Mouse (Mus musculus) heart, embryonic 15.5 days (tissue): ENCODE measurements around the gene Slc22a13. TPM values are rescaled to one million over a fixed set of nuclear protein-coding genes. Genes with fewer than 3 reads are reported as not detected.

Experiments used
- ATAC-seq: fragments of 200-750 bp; cut with Nextera tagmentation; replicated peaks from 2 replicates; pipeline ENCODE4 v1.8.0; 2017; ENCODE audit warnings: low read depth, moderate TSS enrichment; ENCODE audit not compliant: insufficient number of reproducible peaks, insufficient read depth, low FRiP score
- H3K27ac ChIP-seq: fragments of 300-500 bp; sonication (generic); 2 replicates; pipeline ENCODE4 v1.5.1; 2015; ENCODE audit warnings: mild to moderate bottlenecking, inconsistent platforms
- H3K27me3 ChIP-seq: fragments of 300-500 bp; sonication (generic); 2 replicates; pipeline ENCODE4 v1.6.1; 2015; ENCODE audit warnings: inconsistent platforms
- H3K36me3 ChIP-seq: fragments of 300-500 bp; sonication (generic); 2 replicates; pipeline ENCODE4 v1.6.1; 2015; ENCODE audit warnings: mild to moderate bottlenecking, inconsistent platforms
- H3K4me1 ChIP-seq: fragments of 300-500 bp; sonication (generic); replicated peaks from 2 replicates; pipeline ENCODE4 v1.6.1; 2015; ENCODE audit warnings: inconsistent platforms
- H3K4me2 ChIP-seq: fragments of 300-500 bp; sonication (generic); 2 replicates; pipeline ENCODE4 v1.6.1; 2015; ENCODE audit warnings: inconsistent platforms, mild to moderate bottlenecking, moderate library complexity
- H3K4me3 ChIP-seq: fragments of 300-500 bp; sonication (generic); 2 replicates; pipeline ENCODE4 v1.5.1; 2015; ENCODE audit warnings: mild to moderate bottlenecking, inconsistent platforms
- H3K9ac ChIP-seq: fragments of 300-500 bp; sonication (generic); 2 replicates; pipeline ENCODE4 v1.6.1; 2015; ENCODE audit warnings: mild to moderate bottlenecking, inconsistent platforms
- H3K9me3 ChIP-seq: fragments of 300-500 bp; sonication (generic); replicated peaks from 2 replicates; pipeline ENCODE4 v1.6.1; 2016; ENCODE audit warnings: inconsistent platforms
- WGBS: fragments of 180-500 bp; shearing (Covaris S2); methylation state at CpG from one replicate; pipeline ENCODE4 v1.1.7; 2015; ENCODE audit warnings: mixed read lengths; 5-methylcytosine and 5-hydroxymethylcytosine counted together
- polyA plus RNA-seq: library from polyadenylated mRNA; unstranded; fragments of >200 nt; fragmentation: Nextera tagmentation; extraction: Ambion mirVana; gene quantifications from 2 replicates; pipeline ENCODE4 v1.2.1, GENCODE M21; 2015

Slc22a13 gene
- polyA plus RNA-seq, 1 experiment from 2014 or later, result not detected

DNA sequence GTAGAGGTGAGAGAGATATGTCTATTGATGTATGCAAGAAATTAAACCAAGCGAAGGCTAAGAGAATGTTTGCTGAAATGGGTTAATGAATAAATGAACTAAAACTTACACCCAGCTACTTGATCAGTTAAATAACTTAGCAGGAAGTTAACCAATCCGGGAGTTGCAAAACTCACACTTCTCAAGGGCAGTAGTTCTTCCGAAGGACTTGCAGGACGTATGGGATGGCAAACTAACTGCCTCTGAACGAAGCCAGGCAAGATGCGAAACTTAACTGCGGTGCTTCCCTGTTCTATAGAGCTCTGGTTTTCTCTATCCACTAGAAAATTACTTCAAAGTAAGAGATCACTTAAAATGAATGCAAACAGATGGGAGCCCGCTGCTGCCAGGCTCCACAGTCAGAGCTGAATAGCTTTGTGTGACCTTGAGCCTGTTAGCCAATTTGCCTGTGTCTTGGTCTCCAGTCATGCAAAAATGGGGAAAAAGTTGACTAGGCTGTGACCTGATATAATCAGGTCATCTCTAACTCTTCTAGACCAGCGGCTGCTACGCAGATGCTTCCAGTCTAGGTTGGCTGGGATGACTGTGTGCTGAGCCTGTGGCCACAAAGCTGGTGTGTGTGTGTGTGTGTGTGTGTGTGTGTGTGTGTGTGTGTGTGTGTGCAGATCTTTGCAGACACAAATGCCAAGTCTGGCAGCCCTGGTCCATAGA lies 9.6 kb downstream of the Slc22a13 start:
- Histone ChIP-seq H3K4me3 (no peak overlapping the region), H3K9me3 (0 out of 2 replicates have a peak, but pooled peaks cover 5% of the 10 kb centered on the region), H3K27me3 (no peaks in the 10 kb centered on the region), H3K36me3 (no peaks in the 10 kb centered on the region), H3K27ac (no peak overlapping the region), H3K9ac (no peak overlapping the region), H3K4me1 (no peaks in the 10 kb centered on the region), H3K4me2 (no peak overlapping the region)
- no peak for ATAC-seq
- 78% methylated on average over 10 of the region's 10 CpGs for WGBS

GRCm38 (mm10) chr9:119192202-119192990 lies 16.5 kb downstream of the Slc22a13 start:
- Histone ChIP-seq H3K27ac (no peak overlapping the region), H3K4me1 (no peaks in the 10 kb centered on the region), H3K27me3 (no peaks in the 10 kb centered on the region), H3K4me3 (no peak overlapping the region), H3K9me3 (no peaks in the 10 kb centered on the region), H3K9ac (no peak overlapping the region), H3K36me3 (no peaks in the 10 kb centered on the region), H3K4me2 (no peak overlapping the region)
- no peak for ATAC-seq
- 37% methylated on average over 11 of the region's 11 CpGs for WGBS

- H3K4me1 ChIP-seq, result 0 out of 2 replicates have a peak, but pooled peaks cover 11% of the 10 kb centered on the region
- no peaks in the 10 kb centered on the region for H3K27me3 ChIP-seq
- no peak overlapping the region for H3K9ac ChIP-seq
- WGBS, result 19% methylated on average over 3 of the region's 3 CpGs
- no peaks in the 10 kb centered on the region for H3K9me3 ChIP-seq
- no peak overlapping the region for H3K4me2 ChIP-seq
- H3K27ac ChIP-seq, result no peak overlapping the region
- H3K36me3 ChIP-seq, result no peaks in the 10 kb centered on the region
- ATAC-seq, result 0 out of 2 replicates have a peak, but pooled peaks have one; percentile 27
- no peak overlapping the region for H3K4me3 ChIP-seq
Observed at GRCm38 (mm10) chr9:119181241-119181728, 27.6 kb downstream of the Slc22a13 start.

- no peak overlapping the region for H3K4me3 ChIP-seq
- H3K36me3 ChIP-seq, result no peaks in the 10 kb centered on the region
- H3K9ac ChIP-seq, result no peak overlapping the region
- H3K9me3 ChIP-seq, result no peaks in the 10 kb centered on the region
- H3K27ac ChIP-seq, result no peak overlapping the region
- H3K4me1 ChIP-seq, result 0 out of 2 replicates have a peak, but pooled peaks cover 11% of the 10 kb centered on the region
- no peak for ATAC-seq
- H3K27me3 ChIP-seq, result no peaks in the 10 kb centered on the region
- 84% methylated on average over 11 of the region's 11 CpGs for WGBS
- H3K4me2 ChIP-seq, result no peak overlapping the region
Observed at GRCm38 (mm10) chr9:119179292-119179691, 29.6 kb downstream of the Slc22a13 start.

- Histone ChIP-seq H3K9ac (no peak overlapping the region), H3K36me3 (no peaks in the 10 kb centered on the region), H3K27ac (no peak overlapping the region), H3K9me3 (no peaks in the 10 kb centered on the region), H3K4me3 (no peak overlapping the region), H3K27me3 (no peaks in the 10 kb centered on the region), H3K4me1 (no peaks in the 10 kb centered on the region), H3K4me2 (no peak overlapping the region)
- ATAC-seq, result no peak
- 80% methylated on average over 2 of the region's 2 CpGs for WGBS
Observed at GRCm38 (mm10) chr9:119167608-119168007, 41.3 kb downstream of the Slc22a13 start.

DNA sequence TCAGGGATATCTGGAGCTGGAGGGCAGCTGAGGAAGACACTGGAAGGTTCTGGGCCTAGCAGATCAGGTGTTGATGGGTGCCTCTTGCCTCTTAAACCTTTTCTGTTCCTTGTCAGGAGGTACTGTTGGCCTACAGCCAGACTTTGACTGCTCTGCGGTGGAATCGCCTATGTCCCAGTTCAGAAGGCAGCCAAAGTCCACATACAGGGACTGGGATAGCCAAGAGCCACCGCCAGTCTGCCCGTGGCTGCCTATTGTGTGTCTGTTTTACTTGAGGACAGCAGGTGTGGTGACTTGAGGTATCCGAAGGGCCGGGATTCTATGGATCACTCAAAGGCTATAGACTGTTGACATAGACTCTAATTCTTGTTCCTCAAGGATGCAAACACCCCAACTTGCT lies 43.4 kb downstream of the Slc22a13 start:
- Histone ChIP-seq H3K9ac (no peak overlapping the region), H3K27me3 (no peaks in the 10 kb centered on the region), H3K27ac (no peak overlapping the region), H3K4me1 (no peaks in the 10 kb centered on the region), H3K4me2 (no peak overlapping the region), H3K4me3 (no peak overlapping the region), H3K9me3 (no peaks in the 10 kb centered on the region), H3K36me3 (no peaks in the 10 kb centered on the region)
- no peak for ATAC-seq
- 76% methylated on average over 6 of the region's 6 CpGs for WGBS

DNA sequence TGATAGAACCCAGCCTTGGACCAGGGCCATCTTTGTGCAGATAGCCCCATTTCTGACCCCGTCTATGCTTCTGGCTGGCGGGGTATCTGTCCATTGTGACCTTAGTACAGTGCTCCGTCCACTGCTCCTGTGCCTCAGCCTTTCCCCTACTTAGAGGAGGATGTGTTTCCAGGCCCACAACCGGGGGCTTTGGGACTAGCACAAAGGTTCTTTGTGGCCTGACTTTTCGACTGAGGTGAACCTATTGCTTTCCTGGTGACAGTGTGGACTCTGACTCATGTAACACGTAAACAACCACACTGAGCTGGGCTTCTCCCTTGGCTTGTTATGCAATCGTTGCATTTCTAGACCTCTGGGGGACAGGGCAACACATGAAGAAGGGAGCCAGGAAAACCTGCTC lies 44.2 kb downstream of the Slc22a13 start:
- no peak overlapping the region for H3K9ac ChIP-seq
- no peaks in the 10 kb centered on the region for H3K9me3 ChIP-seq
- H3K4me1 ChIP-seq, result no peaks in the 10 kb centered on the region
- H3K4me3 ChIP-seq, result no peak overlapping the region
- H3K27ac ChIP-seq, result no peak overlapping the region
- H3K27me3 ChIP-seq, result no peaks in the 10 kb centered on the region
- no peak for ATAC-seq
- no peak overlapping the region for H3K4me2 ChIP-seq
- WGBS, result 71% methylated on average over 7 of the region's 7 CpGs
- no peaks in the 10 kb centered on the region for H3K36me3 ChIP-seq

DNA sequence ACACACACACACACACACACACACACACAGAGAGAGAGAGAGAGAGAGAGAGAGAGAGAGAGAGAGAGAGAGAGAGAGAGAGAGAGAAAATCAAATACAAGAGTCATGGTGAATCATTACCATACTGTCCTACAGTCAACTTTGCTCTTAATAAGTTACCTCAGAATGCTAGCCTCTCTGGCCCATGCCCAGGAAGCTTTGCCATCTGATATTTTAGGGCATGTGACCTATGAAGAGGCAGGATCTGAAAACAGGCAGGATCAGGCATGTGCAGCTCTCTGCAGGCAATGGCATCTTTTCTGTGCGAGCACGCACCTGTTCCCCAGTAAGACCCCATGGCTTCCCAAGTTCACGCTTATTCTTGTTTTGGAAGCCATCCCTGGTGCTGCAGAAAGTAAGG lies 48.2 kb downstream of the Slc22a13 start:
- Histone ChIP-seq H3K27ac (no peak overlapping the region), H3K4me2 (no peak overlapping the region), H3K36me3 (no peaks in the 10 kb centered on the region), H3K9ac (no peak overlapping the region), H3K4me1 (peaks cover 5% of the 10 kb centered on the region; the same call in 1 of the 2 replicates), H3K9me3 (no peaks in the 10 kb centered on the region), H3K4me3 (no peak overlapping the region), H3K27me3 (peaks cover 23% of the 10 kb centered on the region)
- 88% methylated on average over 3 of the region's 3 CpGs for WGBS
- ATAC-seq, result no peak

- no peak within 1 kb of the TSS for H3K4me2 ChIP-seq
- peaks cover 34% of the 10 kb centered on the region for H3K27me3 ChIP-seq
- no peak for ATAC-seq
- no peak within 1 kb of the TSS for H3K27ac ChIP-seq
- peaks cover 5% of the 10 kb centered on the region; the same call in 1 of the 2 replicates for H3K4me1 ChIP-seq
- no peaks in the 10 kb centered on the region for H3K36me3 ChIP-seq
- 45% methylated on average over 4 of the region's 4 CpGs for WGBS
- no peak within 1 kb of the TSS for H3K4me3 ChIP-seq
- no peaks in the 10 kb centered on the region for H3K9me3 ChIP-seq
- H3K9ac ChIP-seq, result no peak within 1 kb of the TSS
Observed at GRCm38 (mm10) chr9:119158861-119159260, 50.0 kb downstream of the Slc22a13 start, which contains the start of gene Gm47289. Gm47289 (plus strand) TSS chr9:119159161.

GRCm38 (mm10) chr9:119156278-119157201 lies 52.4 kb downstream of the Slc22a13 start, which contains the start of gene Acaa1b:
Acaa1b (minus strand) TSS chr9:119157093.
- H3K27me3 ChIP-seq, result peaks cover 37% of the 10 kb centered on the region
- no peaks in the 10 kb centered on the region for H3K36me3 ChIP-seq
- H3K9ac ChIP-seq, result peak within 1 kb of the TSS; percentile 45
- ATAC-seq, result peak; percentile 75
- H3K4me3 ChIP-seq, result peak within 1 kb of the TSS; percentile 59
- no peak within 1 kb of the TSS for H3K27ac ChIP-seq
- WGBS, result 1% methylated on average over 65 of the region's 65 CpGs
- H3K9me3 ChIP-seq, result no peaks in the 10 kb centered on the region
- H3K4me2 ChIP-seq, result peak within 1 kb of the TSS; percentile 83
- H3K4me1 ChIP-seq, result peaks cover 5% of the 10 kb centered on the region; the same call in 1 of the 2 replicates
